Mouse (Mus musculus) cerebellum, postnatal 36 days (tissue): ENCODE measurements around the gene Fkbp2.

Experiments
- DNase-seq, 2 experiments: peaks; one replicate each; pipeline ENCODE4 v3.0.0; 2021 to 2022; ENCODE audit warnings: mixed read lengths in 2 of 2

Gene Fkbp2

DNA sequence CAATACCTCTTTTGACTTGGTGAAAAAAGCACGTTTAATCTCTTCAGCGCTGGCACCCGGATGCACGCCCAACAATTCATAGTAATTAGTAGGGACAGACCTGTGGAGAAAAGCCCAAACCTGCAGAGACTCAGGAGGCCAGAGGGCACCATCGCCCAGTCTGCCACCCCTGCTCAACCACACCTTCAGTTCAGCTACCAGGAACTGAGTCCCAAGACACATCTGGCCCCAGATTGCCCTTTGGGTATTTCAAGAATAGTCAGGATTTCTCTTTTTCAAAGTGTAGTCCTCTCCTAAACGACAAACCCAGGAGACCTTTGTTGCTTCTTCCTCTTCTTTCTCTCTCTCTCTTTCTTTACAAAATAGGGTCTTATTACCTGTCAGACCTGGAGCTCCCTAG lies 10.4 kb upstream of the Fkbp2 start:
- no peak for DNase-seq

DNA sequence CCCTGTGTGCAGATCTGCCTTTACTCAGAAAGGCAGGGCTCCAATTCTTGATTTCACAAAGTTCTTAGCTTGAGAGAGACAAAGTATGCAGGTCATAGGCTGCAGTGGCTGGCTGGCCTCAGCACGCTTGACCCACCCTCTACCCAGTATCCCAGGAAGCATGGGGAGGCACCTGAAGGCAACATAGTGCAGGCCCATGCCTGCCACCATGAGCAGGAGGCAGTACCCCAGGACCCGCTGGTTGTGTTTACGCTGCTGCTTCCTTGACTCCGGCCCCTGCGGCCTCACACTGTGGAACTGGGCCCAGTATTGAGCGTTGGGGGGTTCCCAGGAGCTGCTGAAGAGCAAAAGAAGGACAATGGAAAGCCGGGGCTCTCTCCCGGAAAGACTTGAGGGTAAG lies 8.9 kb upstream of the Fkbp2 start:
- DNase-seq = no peak

DNA sequence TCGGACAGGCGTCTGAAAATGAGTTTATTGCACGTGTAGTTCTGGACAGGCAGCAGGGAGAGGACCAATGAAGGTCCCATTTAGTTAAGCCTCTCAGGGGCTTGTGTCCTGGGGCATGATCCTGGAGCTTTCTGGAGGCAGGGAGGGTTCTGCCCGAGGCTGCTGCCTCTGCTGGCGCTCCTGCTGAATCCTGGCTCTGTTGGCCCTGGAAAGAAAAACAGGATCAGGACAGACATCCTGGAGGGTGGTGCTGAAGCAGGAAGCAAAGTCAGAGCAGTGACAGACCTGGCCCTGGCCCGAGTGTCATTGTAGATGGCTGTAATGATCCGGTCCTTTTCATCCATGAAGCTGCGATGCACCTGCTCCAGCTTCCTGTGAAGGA lies 7.6 kb upstream of the Fkbp2 start:
- no peak for DNase-seq

DNA sequence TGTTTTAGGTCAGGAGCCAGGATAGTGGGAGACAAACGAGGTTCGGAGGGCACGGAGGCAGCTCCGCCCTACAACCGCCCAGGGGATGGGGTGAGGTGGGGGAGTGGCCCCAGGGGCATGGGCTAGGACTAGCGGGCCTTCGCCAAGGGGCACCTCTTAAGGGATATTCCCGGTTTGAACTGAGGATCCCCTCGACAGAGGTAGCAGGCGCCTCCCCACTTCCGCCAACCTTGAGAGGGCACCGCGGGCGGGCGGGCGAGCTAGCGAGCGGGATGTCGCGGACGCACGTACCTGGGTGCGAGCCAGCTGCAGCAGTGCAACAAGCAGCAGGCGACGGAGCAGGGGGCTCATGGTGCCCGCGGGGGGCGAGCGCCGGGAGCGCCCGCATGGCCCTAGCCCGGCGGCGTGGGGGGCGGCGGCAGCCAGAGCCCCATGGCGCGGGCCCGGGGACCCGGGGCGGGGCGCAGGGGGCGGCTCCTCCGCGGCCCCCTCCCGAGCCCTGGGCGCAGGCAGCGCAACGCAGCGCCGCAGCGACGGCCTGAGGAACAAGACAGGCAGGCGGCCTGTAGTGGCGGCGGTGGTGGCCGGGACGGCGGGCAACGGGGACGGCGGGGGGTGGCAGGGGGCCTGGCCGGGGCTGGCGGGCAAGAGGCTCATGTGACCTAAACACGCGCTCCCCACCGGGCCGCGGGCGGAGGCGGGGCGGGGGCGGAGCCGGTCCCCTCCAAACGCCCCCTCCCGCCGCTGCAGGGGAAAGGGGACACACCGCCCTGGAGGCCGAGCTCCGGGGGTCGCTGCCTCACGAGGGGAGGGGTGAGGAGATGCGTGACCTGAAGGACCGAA lies 7.0 kb upstream of the Fkbp2 start, which contains the start of gene Vegfb:
Gene Vegfb, minus strand, starts transcription at position 591 of the 843 bp plus-strand sequence.
- peak; percentile 66 to 75 for DNase-seq

DNA sequence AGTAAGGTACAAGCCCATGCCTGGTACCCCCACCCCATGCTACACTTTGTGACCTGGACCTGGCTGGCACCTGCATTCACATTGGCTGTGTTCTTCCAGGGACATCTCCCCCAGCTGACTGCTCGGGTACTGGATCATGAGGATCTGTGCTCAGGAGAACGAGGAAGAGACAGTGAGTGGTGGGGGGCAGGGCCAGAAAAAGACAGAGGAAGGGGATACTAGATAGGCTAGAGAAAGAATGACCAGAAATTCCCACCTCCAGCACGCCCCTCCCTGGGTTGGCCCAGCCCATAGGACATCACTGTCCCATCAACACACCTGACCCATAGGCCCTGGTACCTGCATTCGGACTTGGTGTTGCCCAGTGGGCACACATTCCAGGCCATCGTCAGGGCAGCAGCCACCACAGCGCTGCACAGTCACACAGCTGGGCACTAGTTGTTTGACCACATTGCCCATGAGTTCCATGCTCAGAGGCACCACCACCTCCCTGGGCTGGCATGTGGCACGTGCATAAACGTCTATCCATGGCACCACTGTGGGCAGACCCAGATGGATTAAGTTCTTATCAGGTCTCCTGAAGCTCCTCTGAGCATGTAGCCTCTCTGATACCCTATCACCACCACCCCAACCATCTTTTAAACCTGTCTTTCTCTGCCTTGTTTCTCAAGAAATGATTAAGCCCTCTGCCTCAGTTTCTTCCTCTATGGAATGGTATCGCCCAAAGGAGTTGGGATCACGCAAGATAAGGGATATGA lies 5.8 kb upstream of the Fkbp2 start:
- no peak for DNase-seq

DNA sequence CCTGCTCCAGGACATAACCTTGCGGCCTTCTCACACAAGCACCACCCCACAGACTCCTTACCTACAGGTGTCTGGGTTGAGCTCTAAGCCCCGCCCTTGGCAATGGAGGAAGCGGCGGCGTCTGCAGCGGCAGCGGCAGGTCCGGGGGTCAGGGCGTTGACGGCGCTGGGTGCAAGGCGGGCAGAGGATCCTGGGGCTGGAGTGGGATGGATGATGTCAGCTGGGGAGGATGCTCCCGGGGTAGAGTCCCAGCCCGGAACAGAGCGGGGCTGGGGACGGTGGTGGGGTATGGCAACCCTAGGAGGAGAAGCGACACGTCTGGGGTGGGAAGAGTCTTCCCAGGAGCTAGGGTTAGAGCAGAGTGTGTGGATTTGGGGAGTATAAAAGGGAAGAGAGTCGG lies 5.0 kb upstream of the Fkbp2 start:
- no peak for DNase-seq

DNA sequence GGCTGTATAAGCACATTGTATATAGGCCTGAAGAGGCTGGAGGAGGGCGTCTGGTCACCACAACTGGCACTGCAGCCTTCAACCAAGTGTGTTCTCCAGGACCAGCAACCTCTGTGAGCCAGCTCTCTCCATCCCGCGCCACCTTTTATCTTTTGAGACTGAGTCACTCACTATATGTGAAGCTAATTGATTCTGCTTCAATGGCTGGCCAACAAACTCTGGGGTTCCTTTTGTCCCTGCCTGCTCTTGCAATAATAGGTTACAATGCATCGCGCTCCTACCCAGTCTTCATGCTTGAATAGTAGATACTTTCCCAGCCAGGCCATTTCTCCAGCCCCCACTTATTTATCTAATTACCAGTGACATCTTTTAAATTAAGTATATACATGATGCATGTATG lies 3.3 kb upstream of the Fkbp2 start:
- no peak for DNase-seq

DNA sequence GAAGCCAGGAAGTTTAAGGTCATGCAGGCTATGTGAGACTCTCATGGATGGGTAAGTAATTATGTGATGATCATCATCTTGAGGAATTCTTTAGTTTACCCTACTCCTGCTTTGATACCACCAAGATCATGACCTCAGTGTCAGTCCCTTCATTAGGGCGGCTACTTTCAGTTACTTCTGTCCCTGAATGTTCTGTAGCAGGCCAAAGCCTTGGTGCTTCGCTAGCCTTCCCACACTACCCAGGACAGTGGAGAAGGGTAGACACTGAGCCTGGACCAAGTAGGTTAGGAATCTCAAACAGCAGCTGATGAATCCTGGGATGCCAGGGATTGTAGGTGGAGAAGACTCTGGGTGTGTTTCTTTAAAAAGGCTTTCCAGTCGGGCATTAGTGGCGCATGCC lies 1.2 kb upstream of the Fkbp2 start:
- no peak for DNase-seq

DNA sequence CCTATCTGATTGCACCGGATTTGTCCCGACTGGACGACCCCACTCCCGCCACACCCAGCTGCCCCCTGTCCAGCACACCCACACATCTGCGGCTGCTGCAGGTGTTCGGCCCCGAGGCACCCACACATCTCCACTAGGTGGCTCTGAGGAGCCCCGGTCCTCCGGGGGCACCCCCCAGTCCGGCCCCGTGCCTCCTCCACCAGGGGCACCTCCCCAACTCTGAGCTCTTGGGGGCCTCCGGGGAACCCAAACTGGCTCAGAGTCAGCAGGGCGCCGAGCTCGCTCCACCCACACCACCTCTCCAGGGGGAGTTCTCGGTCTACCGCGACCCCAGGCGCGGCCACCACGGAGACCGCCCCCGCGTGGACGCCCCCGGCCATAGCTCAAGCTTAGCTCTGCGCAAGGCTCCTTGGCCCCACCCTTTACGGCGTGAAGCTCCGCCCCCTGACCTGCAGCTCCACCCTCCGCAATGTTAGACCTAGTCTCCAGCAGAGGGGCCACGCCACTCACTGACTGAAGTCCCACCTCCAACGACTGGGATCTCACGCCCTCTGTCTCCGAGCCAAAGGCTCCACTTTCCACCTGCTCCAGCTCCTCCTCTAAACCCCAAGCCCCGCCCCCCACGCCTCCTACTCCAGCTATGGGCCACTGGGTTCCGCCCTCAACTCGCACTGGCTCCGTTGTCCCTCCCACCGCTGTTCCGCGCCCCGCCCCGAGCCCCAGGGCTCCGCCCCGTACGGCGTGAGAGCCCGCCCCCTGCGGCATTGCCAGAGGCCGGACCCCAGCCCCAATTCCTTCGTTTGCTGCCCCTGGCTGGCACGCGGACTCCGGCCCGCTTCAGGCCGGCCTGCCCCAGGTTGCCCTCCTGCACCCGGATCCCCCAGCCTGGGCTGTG lies 568 bp downstream of the Fkbp2 start:
- peak; percentile 98 to 100 for DNase-seq

DNA sequence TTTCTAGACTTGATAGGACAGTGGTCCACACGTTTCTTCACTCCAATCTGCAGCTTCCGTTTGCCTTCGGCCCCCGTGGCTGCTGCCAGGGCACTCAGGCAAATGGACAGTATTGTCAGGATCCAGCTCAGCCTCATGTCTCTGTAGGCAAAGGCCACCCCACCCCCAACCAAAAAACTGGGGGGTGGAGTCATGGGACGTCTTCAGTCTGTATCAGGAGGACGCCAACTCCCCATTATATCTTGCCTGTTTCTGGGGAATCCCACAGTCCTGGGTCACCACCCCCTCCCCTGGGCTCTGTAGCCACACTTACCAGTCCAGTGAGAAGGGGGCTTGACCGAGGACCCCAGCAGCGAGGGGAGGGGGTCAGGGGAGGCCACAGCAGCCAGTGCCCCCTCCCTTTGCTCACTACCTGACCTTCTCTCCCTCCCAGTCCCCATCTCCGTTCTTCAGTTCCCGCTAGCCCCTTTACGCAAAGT lies 1.3 kb downstream of the Fkbp2 start:
- DNase-seq = peak in 1 of 2 experiments; percentile 34

DNA sequence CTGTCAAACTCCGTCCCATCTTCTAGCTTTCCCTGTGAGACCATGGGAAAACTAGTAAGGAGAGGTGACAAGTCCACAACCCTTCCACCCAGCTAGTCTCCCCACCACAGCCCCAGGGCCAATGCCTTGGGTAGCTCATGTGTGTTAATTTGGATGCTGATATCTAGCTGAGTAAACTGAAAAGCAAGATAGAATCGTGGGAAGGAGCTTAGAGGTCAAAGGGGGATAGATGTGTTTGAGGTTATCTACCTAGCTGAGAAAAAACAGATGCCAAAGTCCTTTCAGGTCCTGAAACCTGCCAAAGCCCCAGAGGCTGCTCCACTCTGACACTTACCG lies 1.7 kb downstream of the Fkbp2 start:
- DNase-seq = no peak

DNA sequence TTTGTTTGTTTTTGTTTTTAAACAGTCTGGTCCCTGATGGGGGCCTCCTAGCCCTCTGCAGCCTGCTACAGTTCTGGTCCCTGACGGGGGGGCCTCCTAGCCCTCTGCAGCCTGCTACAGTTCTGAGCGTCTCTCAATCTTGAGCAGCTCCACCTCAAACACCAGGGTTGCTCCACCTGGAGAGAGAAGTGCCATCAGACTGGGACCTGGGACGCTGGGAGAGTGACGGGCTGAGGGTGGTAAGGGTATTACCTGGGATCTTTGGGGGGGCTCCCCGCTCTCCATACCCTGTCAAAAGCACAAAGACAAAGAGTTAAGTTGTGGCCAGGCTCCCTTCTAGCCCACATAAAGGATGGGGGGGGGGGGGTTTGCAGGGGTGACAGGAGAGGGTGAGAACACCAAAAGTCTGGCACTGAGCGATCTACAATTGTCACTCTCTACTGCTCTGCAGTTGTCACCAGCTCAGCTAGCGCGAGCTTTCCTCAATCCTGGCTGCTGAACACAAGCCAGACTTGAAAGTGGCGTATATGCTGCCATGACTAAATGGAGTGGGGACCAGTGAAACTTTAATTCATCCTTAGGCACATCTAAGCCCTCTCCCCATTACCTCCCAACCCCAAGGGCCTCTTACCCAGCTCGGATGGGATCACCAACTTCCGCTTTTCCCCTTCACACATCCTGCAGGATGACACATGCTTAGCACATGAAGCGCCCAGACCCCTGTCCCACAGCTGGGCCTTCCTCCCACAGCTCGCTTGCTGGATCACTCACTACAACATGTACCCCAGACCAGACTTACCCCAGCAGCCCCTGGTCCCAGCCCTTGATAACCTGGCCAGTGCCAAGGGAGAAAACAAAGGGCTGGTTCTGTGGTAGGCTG lies 2.3 kb downstream of the Fkbp2 start:
- no peak for DNase-seq

DNA sequence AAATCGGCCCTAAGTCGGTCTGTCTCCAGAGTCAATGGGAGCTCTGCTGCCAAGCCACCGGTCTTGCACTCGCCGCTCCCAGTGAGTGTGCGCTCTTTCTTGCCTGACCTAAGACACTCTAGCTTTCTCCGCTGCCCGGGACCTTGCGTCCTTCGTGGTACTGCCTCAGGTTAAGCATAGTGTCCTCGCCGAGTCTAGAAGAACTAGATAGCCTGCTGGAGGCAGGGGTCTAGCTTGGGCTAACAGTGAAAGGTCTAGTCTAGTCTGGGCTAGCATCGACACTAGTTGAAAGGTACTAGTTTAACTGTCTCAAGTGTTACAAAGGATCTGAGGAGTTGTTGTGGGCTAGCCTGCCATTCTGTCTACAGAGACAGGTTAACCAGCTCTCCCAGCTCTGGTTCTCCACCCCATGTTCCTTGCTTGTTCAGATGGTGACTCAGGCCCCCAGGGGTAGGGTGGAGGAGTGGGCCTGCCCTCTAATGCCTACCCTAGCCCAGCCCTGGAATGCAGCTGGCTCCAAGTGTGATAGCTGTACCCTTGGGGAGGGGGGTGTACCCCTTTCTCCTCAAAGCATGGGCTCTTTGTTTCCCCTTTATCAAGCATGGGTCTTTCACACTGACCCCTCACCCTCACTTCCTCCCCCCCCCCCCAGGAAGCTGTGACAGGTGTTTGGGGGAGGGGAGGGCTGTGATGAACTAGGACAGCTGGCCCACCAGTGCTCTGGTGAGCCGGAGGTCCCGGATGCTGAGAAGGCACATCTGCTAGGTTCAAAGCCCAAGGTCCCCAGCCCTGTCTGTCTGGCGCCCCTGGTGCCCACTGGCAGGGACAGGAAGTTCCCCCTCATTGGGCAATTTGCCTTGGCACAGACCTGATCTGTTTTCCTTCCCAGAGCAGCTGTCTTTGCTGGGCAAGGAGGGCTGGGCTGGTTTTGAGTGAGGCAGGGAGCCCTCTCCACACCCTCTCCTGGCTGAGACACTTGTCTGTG lies 4.5 kb downstream of the Fkbp2 start, which contains the start of gene Plcb3:
Gene Plcb3, minus strand, starts transcription at position 934 of the 985 bp plus-strand sequence.
- no peak for DNase-seq

DNA sequence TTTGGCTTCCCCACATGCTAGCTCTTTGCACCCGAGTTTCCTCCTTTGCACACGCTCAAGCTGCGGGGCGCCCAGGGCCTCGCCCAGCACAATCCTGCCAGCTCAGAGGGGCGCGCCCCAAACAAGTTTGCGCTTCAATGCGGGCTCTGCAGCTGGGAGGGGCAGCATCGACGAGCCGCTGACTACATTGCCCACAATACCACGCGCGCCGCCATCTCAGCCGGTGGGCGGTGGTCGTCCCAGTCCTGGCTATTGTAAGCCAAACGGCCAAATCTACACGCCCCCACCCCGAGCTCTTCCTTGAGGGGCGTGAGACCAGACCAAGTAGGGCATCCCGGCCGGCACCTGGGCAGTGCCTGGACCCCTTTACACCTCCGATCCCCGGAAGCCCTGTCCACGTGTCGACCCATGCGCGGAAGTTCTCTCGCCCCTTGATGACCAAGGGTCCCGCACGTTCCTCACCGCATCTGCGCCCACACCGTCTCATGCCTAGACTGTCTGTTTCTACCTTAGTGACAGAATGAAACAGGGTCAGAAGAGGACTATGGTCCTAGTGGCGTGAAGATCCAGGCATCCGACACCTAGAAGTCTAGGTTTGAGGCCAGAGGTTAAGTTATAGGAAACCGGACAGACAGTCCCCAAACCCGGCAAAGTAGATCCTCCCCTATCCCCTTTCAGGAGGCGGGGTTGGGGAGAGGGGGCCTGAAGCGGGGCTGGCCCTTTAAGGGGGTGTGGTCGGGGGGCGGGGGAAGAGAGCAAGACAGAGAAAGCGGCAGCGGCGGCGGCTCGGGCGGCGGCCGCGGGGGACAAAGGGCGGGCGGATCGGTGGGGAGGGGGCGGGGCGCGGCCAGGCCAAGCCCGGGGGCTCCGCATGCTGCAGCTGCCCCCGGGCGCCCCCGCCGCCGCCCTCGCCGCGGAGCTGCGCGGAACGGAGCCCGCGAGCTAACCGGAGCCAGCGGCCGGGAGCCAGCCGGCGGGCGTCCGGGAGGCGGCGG lies 5.8 kb downstream of the Fkbp2 start, which contains the start of gene Ppp1r14b:
Gene Ppp1r14b, plus strand, starts transcription at position 758 of the 995 bp plus-strand sequence.
- DNase-seq = peak; percentile 49 to 60

DNA sequence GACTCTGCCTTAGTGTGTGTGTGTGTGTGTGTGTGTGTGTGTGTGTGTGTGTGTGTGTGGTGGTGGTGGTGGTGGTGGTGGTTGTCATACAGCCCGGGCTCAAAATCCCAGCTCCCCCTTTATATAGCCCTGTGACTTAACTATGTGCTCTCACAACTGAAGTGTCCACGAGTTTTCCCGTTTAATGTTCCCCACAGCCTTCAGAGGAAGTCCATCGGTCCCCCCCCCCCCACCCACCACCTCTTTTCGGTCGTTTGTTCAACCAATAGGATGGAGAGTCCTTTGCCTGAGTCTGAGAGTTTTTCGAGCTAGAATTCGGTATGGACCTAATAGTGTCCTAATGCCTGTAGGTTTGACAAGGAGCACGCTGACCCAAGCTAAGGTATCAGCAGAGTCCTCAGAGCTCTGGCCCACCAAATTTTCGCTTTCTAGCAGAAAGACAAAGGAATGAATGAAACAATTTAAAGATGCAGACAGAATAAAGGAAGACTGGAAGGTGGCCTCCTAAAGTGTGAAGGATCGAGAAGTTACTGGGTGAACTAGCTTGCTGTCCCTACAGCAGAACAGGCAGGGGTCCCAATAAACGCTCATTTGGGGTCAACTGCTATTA lies 6.6 kb downstream of the Fkbp2 start:
- no peak for DNase-seq

DNA sequence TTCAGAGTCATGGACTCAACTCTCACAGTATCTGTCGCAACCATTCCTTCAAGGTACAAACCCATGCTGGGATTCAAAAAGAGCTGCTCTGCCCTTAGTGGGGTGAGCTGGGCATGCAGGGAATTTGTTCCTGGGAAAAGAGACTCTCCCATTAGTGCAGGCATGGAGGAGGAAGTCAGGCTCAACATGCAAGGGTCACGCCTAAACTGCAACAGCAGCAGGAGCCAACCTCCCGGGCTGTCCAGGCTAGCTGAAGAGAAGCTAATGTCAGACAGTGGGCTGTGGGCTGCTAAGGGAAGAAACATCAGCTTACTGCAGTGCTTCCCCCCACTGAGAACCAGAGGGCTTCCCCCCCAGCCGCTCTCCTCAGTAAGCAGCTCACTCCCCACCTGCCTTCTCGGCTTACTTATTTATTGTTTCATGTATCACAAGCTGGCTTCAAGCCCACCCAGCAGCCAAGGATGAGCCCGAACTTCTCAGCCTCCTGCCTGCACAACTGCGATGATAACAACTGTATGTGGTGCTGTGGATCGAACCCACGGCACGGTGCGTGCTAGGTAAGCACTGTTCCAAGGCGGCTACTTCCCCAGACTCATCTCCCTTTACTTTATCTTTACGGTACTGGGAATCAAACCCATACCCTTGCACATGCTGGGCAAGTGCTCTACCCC lies 7.9 kb downstream of the Fkbp2 start:
- DNase-seq = no peak

DNA sequence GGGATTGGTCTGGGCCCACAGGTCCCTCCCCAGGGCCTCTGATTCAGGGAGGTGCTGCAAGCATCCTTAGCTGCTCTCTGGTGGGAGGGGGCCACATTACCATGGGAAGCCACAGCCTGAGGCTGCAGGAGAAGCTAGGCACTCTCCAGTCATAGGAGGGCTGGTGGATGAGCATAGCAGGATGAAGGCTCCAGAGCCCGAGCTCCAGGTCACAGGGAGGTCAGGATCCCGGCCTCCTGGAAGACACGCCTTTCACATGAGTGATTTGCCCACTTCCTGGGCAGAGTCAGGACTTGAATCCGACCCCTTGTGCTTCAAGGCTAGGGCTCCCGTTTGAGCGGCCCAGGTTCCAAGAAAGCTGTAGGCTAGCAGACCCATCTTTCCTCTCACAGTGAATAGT lies 8.7 kb downstream of the Fkbp2 start:
- DNase-seq = no peak

DNA sequence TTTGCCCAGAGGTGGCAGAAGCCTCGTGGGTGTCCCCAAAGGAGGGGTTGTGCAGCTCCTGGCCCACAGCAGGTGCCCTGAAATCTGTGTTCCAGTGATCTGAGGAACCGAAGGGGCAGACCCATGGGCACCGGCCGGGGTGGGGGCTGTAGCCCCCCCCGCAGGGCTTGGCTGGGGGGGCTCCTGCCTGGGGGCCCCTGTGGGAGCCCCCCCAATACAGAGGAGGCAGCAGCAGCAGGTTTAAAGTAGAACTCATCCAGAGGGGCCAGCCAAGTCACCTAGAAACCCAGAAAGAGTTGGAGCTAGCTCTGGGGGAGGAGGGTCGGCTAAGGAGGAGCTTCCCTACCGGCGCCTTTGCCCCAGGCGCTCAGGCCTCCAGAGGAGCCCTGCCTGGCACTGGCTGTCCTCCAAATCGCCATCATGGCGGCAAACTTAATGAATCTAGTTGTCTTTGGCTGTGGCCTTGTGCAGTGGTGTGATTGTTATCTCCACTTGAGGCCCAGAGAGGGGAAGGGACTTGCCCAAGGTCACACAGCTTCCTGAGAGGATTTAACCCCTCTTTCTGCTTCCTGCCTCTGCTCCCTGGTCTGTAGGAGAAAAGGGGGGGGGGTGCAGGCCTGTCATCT lies 9.7 kb downstream of the Fkbp2 start:
- DNase-seq = no peak
